Mouse (Mus musculus): ENCODE measurements around the gene Ech1. TPM values are rescaled to one million over a fixed set of nuclear protein-coding genes. Genes with fewer than 3 reads are reported as not detected.
"Not testable (repeated sequence)": the region's sequence is repeated elsewhere in the genome, so short reads cannot be mapped to it uniquely, and the experiment has no call there.

The Ech1 gene
- polyA plus RNA-seq, 1 experiment from 2014 or later: 96.5 TPM

DNA sequence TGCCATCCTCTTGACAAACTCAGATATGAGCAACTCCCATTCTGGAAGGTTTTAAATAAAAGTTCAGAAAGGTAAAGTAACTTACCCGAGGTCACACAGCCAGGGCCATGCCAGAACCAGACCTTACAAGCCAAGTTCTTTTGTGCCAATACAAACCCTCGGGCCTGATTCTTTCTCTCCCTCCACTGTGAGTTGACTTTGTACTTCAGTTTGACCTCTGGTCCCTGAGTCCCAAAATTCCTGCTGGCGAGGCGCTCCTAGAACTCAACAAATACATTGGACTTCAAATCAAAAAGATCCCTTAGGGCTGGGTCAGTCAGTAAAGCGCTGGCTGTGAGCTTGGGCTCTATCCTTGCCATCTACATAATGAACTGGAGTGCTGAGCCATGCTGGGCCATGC is 11.9 kb downstream of the Ech1 start:
- no peak overlapping the region for H3K27ac ChIP-seq
- 0 out of 2 replicates have a peak, but pooled peaks cover under 1% of the 10 kb centered on the region for H3K36me3 ChIP-seq (ENCODE audit: inconsistent target)
- no peak overlapping the region for H3K4me3 ChIP-seq (ENCODE audit: inconsistent target)
- H3K79me2 ChIP-seq (ENCODE audit: inconsistent target): no peaks in the 10 kb centered on the region
- 95% methylated on average over 5 of the region's 5 CpGs for WGBS (ENCODE audit: missing documents)

DNA sequence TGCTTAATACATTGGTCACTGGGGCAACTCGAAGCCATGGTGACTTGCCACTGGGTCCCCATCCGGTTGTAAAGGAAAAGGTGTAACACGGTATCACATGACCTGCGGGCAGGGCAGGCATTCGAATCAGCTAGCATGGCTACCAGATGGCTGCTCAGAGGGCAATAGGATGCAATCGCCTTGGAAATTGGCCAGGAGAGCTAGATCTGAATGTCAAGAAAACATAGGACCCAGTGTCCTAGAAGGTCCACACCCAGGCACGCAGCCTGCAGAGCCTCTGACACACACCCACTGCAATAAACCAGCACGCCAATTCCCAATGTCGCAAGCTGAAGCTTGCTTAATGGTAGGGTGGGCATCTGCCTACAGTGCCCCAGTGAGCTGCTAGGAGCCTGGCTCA is 13.3 kb downstream of the Ech1 start:
- Histone ChIP-seq H3K4me3 (ENCODE audit: inconsistent target) (no peak overlapping the region), H3K79me2 (ENCODE audit: inconsistent target) (no peaks in the 10 kb centered on the region), H3K36me3 (ENCODE audit: inconsistent target) (no peaks in the 10 kb centered on the region), H3K27ac (no peak overlapping the region)
- 68% methylated on average over 9 of the region's 9 CpGs for WGBS (ENCODE audit: missing documents)

DNA sequence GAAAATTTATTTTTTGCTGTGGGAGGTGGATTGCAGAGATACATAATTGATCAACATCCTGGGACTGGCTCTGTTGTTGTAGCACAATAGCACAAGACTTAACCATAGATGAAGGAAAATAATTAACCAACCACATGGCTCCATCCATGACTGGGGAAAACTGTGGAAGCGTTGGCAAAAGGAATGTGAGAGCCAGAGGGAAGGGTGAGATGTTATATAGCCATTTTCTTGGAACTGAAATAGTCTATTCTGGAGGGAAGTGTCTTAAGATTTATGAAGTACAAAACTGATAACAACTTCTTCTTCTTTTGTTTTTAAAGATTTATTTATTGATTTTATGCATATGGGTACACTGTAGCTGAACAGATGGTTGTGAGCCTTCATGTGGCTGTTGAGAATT is 22.3 kb downstream of the Ech1 start:
- H3K27ac ChIP-seq: no peak overlapping the region
- WGBS (ENCODE audit: missing documents): 100% methylated on average over 1 of the region's 1 CpGs
- H3K4me3 ChIP-seq (ENCODE audit: inconsistent target): no peak overlapping the region
- no peaks in the 10 kb centered on the region for H3K36me3 ChIP-seq (ENCODE audit: inconsistent target)
- H3K79me2 ChIP-seq (ENCODE audit: inconsistent target): no peaks in the 10 kb centered on the region

DNA sequence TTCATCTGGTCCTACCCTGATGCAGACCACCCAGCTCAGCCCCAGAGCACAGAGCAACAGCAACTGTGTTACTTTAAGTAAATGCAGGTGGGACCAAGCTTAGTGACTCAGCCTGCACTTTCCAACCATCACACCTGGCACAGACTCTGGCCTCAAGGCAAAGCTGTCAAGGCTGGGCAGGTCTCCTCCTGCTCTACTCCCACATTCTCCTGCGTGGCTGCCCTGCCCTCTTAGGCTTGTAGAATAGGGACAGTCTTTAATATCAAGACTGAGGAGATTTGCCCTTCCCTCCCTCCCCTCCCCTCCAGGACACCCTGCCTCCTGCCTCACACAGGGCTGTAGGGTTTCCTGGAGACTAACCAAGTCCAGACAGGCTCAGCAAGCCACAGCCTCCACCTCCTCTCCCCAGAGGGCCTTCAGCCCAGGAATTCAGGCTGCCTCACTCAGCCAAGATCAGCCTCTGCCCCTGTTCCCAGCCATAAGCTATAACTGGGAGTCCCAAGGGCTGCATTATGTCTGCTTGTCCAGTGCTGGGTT is 24.8 kb downstream of the Ech1 start:
- Histone ChIP-seq H3K27ac (no peak overlapping the region), H3K36me3 (ENCODE audit: inconsistent target) (no peaks in the 10 kb centered on the region), H3K4me3 (ENCODE audit: inconsistent target) (no peak overlapping the region), H3K79me2 (ENCODE audit: inconsistent target) (no peaks in the 10 kb centered on the region)
- WGBS (ENCODE audit: missing documents): 46% methylated on average over 1 of the region's 1 CpGs

DNA sequence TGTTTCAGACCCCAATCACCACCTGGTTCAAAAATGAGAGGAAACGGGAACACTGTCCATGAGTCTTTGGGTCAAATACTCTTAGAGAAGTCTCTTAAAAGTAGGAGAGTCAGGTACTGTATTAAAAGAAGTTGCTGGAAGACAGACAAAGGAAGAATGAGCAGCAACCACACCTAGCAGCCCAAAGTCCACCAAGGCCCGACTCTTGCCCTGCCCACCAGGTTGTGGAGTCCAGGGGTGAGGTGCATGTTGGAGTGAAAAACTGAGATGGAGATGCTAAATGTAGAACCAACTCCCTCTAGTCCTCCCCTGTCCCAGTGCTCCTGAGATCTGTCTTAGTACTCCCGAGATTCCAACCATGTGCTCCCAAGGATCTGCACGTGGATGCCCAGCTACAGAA is 25.6 kb downstream of the Ech1 start:
- Histone ChIP-seq H3K4me3 (ENCODE audit: inconsistent target) (no peak overlapping the region), H3K27ac (no peak overlapping the region), H3K79me2 (ENCODE audit: inconsistent target) (no peaks in the 10 kb centered on the region), H3K36me3 (ENCODE audit: inconsistent target) (no peaks in the 10 kb centered on the region)
- WGBS (ENCODE audit: missing documents): 74% methylated on average over 4 of the region's 4 CpGs

DNA sequence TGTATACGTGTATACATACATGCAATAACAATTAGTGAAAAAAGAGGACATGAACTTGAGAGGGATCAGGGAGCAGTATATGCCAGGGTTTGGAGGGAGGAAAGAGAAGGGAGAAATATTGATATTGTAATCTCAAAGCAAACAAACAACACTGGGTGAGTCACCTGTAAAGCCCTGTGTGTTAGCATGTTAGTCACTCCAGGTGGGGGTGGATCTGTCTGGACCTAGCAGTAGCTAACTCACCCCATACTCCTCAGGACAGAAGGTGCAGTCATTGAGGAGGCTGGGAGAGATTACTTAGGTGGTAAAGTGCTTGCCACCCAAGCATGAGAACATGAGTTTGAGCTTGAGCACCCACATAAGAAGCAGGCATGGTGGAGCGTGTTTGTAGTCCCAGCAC is 34.9 kb downstream of the Ech1 start:
- Histone ChIP-seq H3K4me3 (ENCODE audit: inconsistent target) (no peak overlapping the region), H3K27ac (no peak overlapping the region), H3K36me3 (ENCODE audit: inconsistent target) (no peaks in the 10 kb centered on the region), H3K79me2 (ENCODE audit: inconsistent target) (no peaks in the 10 kb centered on the region)
- 90% methylated on average over 2 of the region's 2 CpGs for WGBS (ENCODE audit: missing documents)

DNA sequence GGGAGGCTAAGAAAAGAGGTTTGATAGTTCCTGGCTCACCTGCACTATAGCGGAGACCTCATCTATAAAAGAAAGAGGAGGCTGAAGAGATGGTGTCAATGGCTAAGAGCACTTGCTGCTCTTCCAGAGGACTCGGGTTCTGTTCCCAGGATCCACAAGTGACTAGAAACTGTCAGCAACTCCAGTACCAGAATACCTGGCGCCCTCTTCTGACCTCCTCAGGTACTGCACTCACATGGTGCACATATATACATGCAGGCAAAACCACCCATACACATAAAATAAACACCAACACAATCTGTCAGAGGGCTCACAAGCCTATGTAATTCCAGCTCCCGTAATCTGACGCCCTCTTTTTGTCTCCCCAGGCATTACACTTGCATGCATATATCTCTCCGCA is 35.9 kb downstream of the Ech1 start:
- Histone ChIP-seq H3K4me3 (ENCODE audit: inconsistent target) (no peak overlapping the region), H3K36me3 (ENCODE audit: inconsistent target) (no peaks in the 10 kb centered on the region), H3K27ac (no peak overlapping the region), H3K79me2 (ENCODE audit: inconsistent target) (no peaks in the 10 kb centered on the region)
- 90% methylated on average over 6 of the region's 6 CpGs for WGBS (ENCODE audit: missing documents)

DNA sequence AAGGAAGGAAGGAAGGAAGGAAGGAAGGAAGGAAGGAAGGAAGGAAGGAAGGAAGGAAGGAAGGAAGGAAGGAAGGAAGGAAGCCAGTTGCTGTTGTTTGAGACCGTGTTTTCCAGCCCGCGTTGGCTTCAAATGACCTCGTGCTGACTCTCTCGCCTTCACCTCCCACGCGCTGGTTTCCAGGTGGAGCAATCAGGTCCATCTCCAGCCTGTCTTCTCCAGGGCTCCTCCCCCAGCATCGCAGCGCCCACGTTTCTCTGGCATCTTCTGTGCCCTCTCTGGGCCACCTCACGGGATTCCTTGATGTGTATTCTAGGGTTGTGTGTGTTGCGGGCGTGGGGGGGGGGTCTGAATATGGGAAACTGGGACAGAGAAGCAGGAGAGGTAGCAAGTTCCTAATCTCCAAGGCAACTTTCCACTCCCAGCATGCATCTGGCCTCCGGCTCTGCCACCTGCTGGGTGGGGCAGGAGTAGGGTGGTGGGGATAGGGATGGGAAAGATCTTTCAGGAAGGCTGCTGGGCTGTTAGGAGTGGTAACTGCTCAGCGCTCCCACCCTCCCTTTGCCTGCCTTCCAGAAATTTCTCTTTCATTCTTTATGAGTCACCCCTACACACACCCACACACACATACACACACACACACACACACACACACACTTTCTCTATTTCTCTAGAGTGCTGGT is 37.9 kb downstream of the Ech1 start:
- WGBS (ENCODE audit: missing documents): 86% methylated on average over 15 of the region's 15 CpGs
- H3K4me3 ChIP-seq (ENCODE audit: inconsistent target): no peak overlapping the region
- H3K36me3 ChIP-seq (ENCODE audit: inconsistent target): no peaks in the 10 kb centered on the region
- H3K79me2 ChIP-seq (ENCODE audit: inconsistent target): no peaks in the 10 kb centered on the region
- no peak overlapping the region for H3K27ac ChIP-seq

DNA sequence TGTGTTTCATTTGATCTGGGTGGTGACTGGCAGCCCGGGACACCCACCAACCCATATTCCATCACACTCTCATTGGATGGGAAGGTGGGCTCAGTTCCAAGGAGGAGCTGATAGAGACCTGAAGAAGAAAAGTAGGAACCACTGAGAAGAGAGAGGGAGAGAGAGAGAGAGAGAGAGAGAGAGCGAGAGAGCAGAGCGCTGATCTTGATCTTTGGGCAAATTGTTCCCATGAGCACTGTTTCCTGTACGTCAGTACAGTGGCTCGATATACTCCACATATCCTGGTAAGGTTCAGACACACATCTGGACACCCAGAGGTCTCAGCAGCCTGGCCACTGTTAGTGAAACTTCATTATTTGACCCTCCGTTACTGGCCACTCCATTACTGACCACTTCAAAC is 38.5 kb downstream of the Ech1 start, which contains the start of gene Lgals7:
Gene Lgals7 (plus strand): TSS at position 314 of the 400 bp plus-strand sequence.
- Histone ChIP-seq H3K36me3 (ENCODE audit: inconsistent target) (no peaks in the 10 kb centered on the region), H3K79me2 (ENCODE audit: inconsistent target) (no peaks in the 10 kb centered on the region), H3K4me3 (ENCODE audit: inconsistent target) (no peak within 1 kb of the TSS), H3K27ac (no peak within 1 kb of the TSS)
- 82% methylated on average over 6 of the region's 6 CpGs for WGBS (ENCODE audit: missing documents)

DNA sequence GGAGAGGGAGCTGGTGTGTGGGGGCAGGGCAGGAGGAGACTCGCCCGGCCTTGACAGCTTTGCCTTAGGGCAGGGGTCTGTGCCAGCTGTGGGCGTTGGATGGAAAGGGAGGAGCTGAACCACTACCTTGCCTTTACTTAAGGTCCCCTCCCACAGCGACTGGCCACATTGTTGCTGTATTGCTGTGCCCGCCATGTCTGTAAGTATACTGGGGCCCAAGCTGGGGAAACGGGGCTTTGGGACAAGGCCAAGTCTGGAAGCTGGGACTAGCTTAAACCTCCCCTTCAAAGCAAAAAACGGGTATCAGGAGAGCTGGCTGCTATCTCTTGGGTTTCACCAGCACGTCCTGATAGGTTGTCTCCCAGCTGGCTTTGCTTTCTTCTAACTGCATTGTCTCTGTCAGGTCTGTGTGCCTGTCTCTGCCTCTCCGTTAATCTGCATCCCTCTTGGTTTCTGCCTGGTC is 39.3 kb downstream of the Ech1 start:
- no peak overlapping the region for H3K27ac ChIP-seq
- no peak overlapping the region for H3K4me3 ChIP-seq (ENCODE audit: inconsistent target)
- WGBS (ENCODE audit: missing documents): 85% methylated on average over 8 of the region's 9 CpGs
- H3K79me2 ChIP-seq (ENCODE audit: inconsistent target): no peaks in the 10 kb centered on the region
- no peaks in the 10 kb centered on the region for H3K36me3 ChIP-seq (ENCODE audit: inconsistent target)

DNA sequence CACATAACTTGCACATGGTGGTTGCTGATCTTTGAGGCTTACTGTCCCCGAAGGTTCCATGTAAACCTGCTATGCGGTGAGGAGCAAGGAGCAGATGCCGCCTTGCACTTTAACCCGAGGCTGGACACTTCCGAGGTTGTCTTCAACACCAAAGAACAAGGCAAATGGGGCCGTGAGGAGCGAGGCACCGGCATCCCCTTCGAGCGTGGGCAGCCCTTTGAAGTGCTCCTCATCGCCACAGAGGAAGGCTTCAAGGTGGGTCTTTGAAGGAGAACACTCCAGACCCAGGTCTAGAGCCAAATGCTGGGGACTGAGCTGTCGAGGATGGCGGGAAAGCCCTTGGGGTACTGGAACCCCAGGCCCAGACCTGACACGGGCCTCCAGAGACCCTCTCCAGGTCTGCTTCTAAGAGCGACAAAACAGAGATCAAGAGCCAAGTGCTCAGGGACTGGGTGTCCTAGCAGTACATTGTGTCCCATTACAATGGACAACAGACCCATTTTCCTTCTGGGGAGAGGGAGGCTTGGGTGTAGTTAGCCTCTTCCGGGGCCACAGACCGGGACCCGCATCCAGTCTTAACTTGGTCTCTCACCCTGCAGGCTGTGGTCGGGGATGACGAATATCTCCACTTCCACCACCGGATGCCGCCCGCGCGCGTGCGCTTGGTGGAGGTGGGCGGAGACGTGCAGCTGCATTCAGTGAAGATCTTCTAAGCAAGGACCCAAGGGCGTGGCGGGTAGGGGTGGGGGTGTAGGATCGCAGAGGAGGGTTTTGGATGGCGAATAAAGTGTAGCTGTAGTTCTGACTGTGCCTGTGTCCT is 40.7 kb downstream of the Ech1 start:
- 33% methylated on average over 29 of the region's 33 CpGs for WGBS (ENCODE audit: missing documents)
- Histone ChIP-seq H3K4me3 (ENCODE audit: inconsistent target) (peak overlapping the region; percentile 5; the same call in 1 of the 2 replicates), H3K79me2 (ENCODE audit: inconsistent target) (no peaks in the 10 kb centered on the region), H3K27ac (peak overlapping the region; percentile 46), H3K36me3 (ENCODE audit: inconsistent target) (no peaks in the 10 kb centered on the region)

DNA sequence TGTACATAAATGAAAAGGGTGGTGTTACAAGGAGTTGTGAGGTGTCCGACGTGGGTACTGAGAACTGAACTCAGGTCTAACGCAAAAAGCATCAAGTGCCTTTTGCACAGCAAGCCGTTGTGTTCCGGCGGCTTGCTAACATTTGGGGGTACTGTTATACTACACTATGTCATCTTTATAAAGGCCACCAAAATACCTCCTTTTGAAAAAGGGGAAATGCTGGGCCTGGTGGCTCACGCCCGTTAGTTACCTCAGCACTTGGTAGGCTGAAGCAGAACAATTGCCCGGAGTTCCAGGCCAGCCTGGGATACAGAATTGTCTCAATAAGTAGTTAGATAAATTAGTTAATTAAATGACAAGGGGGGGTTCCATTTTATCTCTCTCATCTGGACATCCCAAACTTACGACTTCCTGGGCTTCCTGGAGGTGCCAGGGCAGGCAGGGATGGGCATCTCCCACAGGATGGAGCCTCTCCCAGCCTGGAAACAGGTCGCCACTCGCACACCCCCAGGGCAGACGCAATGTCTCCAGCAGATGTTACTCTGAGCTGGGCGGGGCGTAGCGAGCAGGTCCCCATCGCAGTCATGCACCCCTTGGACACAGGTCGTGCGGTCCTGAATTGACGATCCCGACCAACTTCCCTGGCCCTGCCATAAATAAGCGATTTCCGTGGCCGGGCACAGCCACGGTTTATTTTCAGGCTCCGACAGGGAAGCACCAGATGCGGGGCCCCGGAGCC is 41.9 kb downstream of the Ech1 start:
- no peak overlapping the region for H3K27ac ChIP-seq
- H3K79me2 ChIP-seq (ENCODE audit: inconsistent target): no peaks in the 10 kb centered on the region
- no peak overlapping the region for H3K4me3 ChIP-seq (ENCODE audit: inconsistent target)
- no peaks in the 10 kb centered on the region for H3K36me3 ChIP-seq (ENCODE audit: inconsistent target)
- WGBS (ENCODE audit: missing documents): 95% methylated on average over 22 of the region's 28 CpGs

DNA sequence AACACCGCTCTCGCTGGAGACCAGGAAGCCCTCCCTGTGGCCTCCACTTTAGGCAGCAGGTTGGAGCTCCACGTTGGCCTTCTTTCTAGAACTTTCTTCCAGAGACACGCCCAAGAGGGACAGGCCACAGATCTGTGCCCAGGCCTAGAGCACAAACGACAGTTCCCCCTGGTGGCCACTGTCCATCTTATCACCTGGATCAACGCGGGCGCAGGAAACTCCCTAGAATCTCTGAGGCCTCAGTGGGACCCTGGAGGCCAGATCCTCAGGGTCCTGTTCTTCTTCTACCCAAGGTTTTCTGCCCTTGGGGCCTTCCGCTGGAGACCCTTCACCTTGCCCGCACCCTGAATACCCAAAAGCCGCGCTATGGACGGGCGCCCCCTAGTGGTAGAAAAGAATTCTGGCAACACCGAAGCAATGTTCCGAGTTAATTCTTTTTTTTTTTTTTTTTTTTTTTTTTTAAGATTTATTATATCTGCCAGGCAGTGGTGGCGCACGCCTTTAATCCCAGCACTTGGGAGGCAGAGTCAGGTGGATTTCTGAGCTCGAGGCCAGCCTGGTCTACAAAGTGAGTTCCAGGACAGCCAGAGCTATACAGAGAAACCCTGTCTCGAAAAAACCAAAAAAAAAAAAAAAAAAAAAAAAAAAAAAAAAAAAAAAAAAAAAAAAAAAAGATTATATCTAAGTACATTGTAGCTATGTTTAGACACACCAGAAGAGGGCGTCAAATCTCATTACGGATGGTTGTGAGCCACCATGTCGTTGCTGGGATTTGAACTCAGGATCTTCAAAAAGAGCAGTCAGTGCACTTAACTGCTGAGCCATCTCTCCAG is 42.7 kb downstream of the Ech1 start:
- 25% methylated on average over 17 of the region's 23 CpGs for WGBS (ENCODE audit: missing documents)
- H3K79me2 ChIP-seq (ENCODE audit: inconsistent target); H3K4me3 ChIP-seq (ENCODE audit: inconsistent target); H3K36me3 ChIP-seq (ENCODE audit: inconsistent target): not testable (repeated sequence)
- peak overlapping the region; percentile 17 for H3K27ac ChIP-seq
